Mouse (Mus musculus): ENCODE results near the gene Osbpl6. TPM values are rescaled to one million over a fixed set of nuclear protein-coding genes. Genes with fewer than 3 reads are reported as not detected.

The Osbpl6 gene
- total and polyA plus RNA-seq, 2 experiments from 2014 or later, result 30.9 to 37.8 TPM

GRCm38 (mm10) chr2:76491371-76491770 lies 85.1 kb downstream of the Osbpl6 start:
- Histone ChIP-seq H3K27me3 (ENCODE audit: insufficient read depth, low read length) (no peaks in the 10 kb centered on the region), H3K4me3 (ENCODE audit: low read length) (no peak overlapping the region), H3K9ac (replicated peaks; ENCODE audit: low read length) (no peak overlapping the region), H3K9me3 (ENCODE audit: low read length) (no peaks in the 10 kb centered on the region), H3K4me2 (ENCODE audit: low read depth, low read length) (no peak overlapping the region), H3K27ac (no peak overlapping the region), H3K4me1 (ENCODE audit: insufficient read depth, low read length) (0 out of 2 replicates have a peak, but pooled peaks cover 4% of the 10 kb centered on the region), H3K36me3 (ENCODE audit: insufficient read depth, low read length) (no peaks in the 10 kb centered on the region)
- WGBS, result 76% methylated on average over 6 of the region's 6 CpGs
- TF ChIP-seq CTCF (IDR thresholded peaks at IDR 0.05; ENCODE audit: low read depth), result no peak
- ATAC-seq (no peak), DNase-seq (ENCODE audit: low spot score) (no peak)

- Histone ChIP-seq H3K9me3 (ENCODE audit: low read length) (no peaks in the 10 kb centered on the region), H3K27me3 (ENCODE audit: insufficient read depth, low read length) (no peaks in the 10 kb centered on the region), H3K9ac (replicated peaks; ENCODE audit: low read length) (no peak overlapping the region), H3K4me2 (ENCODE audit: low read depth, low read length) (no peak overlapping the region), H3K27ac (no peak overlapping the region), H3K4me3 (ENCODE audit: low read length) (no peak overlapping the region), H3K36me3 (ENCODE audit: insufficient read depth, low read length) (no peaks in the 10 kb centered on the region), H3K4me1 (ENCODE audit: insufficient read depth, low read length) (0 out of 2 replicates have a peak, but pooled peaks cover 4% of the 10 kb centered on the region)
- DNase-seq (ENCODE audit: low spot score), result no peak
- 73% methylated on average over 7 of the region's 7 CpGs for WGBS
- ATAC-seq, result 0 out of 2 replicates have a peak, but pooled peaks have one; percentile 39
- TF ChIP-seq CTCF (IDR thresholded peaks at IDR 0.05; ENCODE audit: low read depth), result no peak
These were observed 85.9 kb downstream of the Osbpl6 start for GRCm38 (mm10) chr2:76492224-76492623.

- no peaks in the 10 kb centered on the region for H3K36me3 ChIP-seq (ENCODE audit: insufficient read depth, low read length)
- no peak for TF ChIP-seq CTCF (IDR thresholded peaks at IDR 0.05; ENCODE audit: low read depth)
- ATAC-seq (no peak), DNase-seq (ENCODE audit: low spot score) (no peak)
- no peak overlapping the region for H3K9ac ChIP-seq (replicated peaks; ENCODE audit: low read length)
- 0 out of 2 replicates have a peak, but pooled peaks cover 4% of the 10 kb centered on the region for H3K4me1 ChIP-seq (ENCODE audit: insufficient read depth, low read length)
- no peak overlapping the region for H3K4me2 ChIP-seq (ENCODE audit: low read depth, low read length)
- H3K4me3 ChIP-seq (ENCODE audit: low read length), result no peak overlapping the region
- no peak overlapping the region for H3K27ac ChIP-seq
- H3K27me3 ChIP-seq (ENCODE audit: insufficient read depth, low read length), result no peaks in the 10 kb centered on the region
- no peaks in the 10 kb centered on the region for H3K9me3 ChIP-seq (ENCODE audit: low read length)
- WGBS, result 77% methylated on average over 11 of the region's 11 CpGs
These were observed 89.9 kb downstream of the Osbpl6 start for GRCm38 (mm10) chr2:76496006-76496748.

GRCm38 (mm10) chr2:76496749-76497140 lies 90.4 kb downstream of the Osbpl6 start:
- Histone ChIP-seq H3K27me3 (ENCODE audit: insufficient read depth, low read length) (no peaks in the 10 kb centered on the region), H3K36me3 (ENCODE audit: insufficient read depth, low read length) (no peaks in the 10 kb centered on the region), H3K9ac (replicated peaks; ENCODE audit: low read length) (no peak overlapping the region), H3K27ac (no peak overlapping the region), H3K4me2 (ENCODE audit: low read depth, low read length) (no peak overlapping the region), H3K4me1 (ENCODE audit: insufficient read depth, low read length) (0 out of 2 replicates have a peak, but pooled peaks cover 3% of the 10 kb centered on the region), H3K4me3 (ENCODE audit: low read length) (no peak overlapping the region), H3K9me3 (ENCODE audit: low read length) (no peaks in the 10 kb centered on the region)
- no peak for ATAC-seq
- no peak for TF ChIP-seq CTCF (IDR thresholded peaks at IDR 0.05; ENCODE audit: low read depth)
- no peak for DNase-seq (ENCODE audit: low spot score)
- WGBS, result 86% methylated on average over 4 of the region's 4 CpGs

- Histone ChIP-seq H3K27ac (no peak overlapping the region), H3K4me3 (ENCODE audit: low read length) (no peak overlapping the region), H3K4me2 (ENCODE audit: low read depth, low read length) (no peak overlapping the region), H3K27me3 (ENCODE audit: insufficient read depth, low read length) (no peaks in the 10 kb centered on the region), H3K9me3 (ENCODE audit: low read length) (no peaks in the 10 kb centered on the region), H3K9ac (replicated peaks; ENCODE audit: low read length) (no peak overlapping the region), H3K36me3 (ENCODE audit: insufficient read depth, low read length) (no peaks in the 10 kb centered on the region), H3K4me1 (ENCODE audit: insufficient read depth, low read length) (no peaks in the 10 kb centered on the region)
- DNase-seq (ENCODE audit: low spot score) (no peak), ATAC-seq (no peak)
- 92% methylated on average over 11 of the region's 11 CpGs for WGBS
- no peak for TF ChIP-seq CTCF (IDR thresholded peaks at IDR 0.05; ENCODE audit: low read depth)
These were observed 92.6 kb downstream of the Osbpl6 start for GRCm38 (mm10) chr2:76498891-76499290.

GRCm38 (mm10) chr2:76504122-76504839 lies 98.0 kb downstream of the Osbpl6 start:
- H3K9ac ChIP-seq (replicated peaks; ENCODE audit: low read length), result no peak overlapping the region
- H3K27me3 ChIP-seq (ENCODE audit: insufficient read depth, low read length), result no peaks in the 10 kb centered on the region
- H3K4me3 ChIP-seq (ENCODE audit: low read length), result no peak overlapping the region
- DNase-seq (ENCODE audit: low spot score) (no peak), ATAC-seq (no peak)
- no peaks in the 10 kb centered on the region for H3K4me1 ChIP-seq (ENCODE audit: insufficient read depth, low read length)
- no peak overlapping the region for H3K27ac ChIP-seq
- 47% methylated on average over 12 of the region's 12 CpGs for WGBS
- H3K9me3 ChIP-seq (ENCODE audit: low read length), result no peaks in the 10 kb centered on the region
- no peaks in the 10 kb centered on the region for H3K36me3 ChIP-seq (ENCODE audit: insufficient read depth, low read length)
- H3K4me2 ChIP-seq (ENCODE audit: low read depth, low read length), result no peak overlapping the region
- no peak for TF ChIP-seq CTCF (IDR thresholded peaks at IDR 0.05; ENCODE audit: low read depth)
